Mouse (Mus musculus) cortical plate, adult 2 months (tissue): ENCODE measurements around the gene Rtf2.

Source experiments
- CTCF ChIP-seq: fragments of 200-500 bp; IDR thresholded peaks from 2 replicates; pipeline ENCODE4 v1.5.1; 2011; ENCODE audit warnings: mild to moderate bottlenecking, control low read depth, low read length; ENCODE audit not compliant: insufficient read depth; ENCODE audit errors: extremely low read depth
- POLR2A ChIP-seq: fragments of 200-500 bp; IDR thresholded peaks from 2 replicates; pipeline ENCODE4 v1.6.1; 2011; ENCODE audit warnings: mild to moderate bottlenecking, low read length, control low read depth; ENCODE audit not compliant: insufficient read depth; ENCODE audit errors: extremely low read depth

DNA sequence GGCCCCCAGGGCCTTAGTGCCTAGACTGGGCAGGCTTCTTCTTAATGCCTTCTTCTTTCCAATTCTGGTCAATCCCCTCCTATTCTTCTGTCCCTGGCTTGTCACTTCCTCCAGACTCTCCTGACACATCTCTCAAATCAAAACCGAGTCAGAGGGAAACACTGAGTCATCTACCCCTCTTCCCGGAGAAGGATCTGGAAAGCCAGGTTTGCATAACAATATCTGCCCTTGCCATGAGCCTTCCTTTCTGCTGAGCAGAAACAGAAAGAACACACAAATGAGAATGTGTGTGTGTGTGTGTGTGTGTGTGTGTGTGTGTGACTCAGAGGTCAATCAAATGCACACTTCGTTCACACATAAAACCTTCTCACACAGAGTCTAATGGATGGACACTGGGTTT, 58.5 kb downstream of the Rtf2 start:
- TF ChIP-seq POLR2A (no peak), CTCF (no peak)
